ENCODE assay signal across 7 mouse cellular contexts in the genomic region with DNA sequence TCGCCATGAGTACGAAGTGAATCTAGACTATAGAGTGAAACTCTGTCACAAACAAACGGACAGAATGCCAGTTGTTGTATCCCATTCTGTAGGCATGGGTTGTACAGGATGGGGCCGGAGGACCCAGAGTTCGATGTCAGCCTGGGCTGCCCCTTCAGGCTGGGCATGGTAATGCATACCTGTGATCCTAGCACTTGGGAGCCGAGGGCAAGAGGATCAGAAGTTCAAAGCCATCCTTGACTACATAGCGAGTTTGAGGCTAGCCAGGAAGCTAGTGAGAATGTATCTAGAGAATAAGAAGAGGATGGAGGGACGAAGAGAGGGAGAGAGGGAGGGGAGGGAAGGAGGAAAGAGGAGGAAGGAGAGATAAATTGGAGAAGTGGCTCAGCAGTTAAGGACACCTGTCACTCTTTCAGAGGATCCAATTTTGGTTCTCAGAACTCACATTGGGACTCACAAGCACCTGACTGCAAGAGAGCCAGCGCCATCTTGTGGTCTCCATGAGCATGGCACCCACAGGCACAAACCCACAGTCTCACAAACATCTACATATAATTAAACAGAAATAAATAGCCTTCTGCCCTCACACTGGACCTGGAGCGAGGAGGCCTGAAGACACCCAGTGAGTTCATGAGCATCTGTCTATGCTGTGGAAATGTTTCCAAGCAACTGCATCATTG. TPM values are rescaled to one million over a fixed set of nuclear protein-coding genes. Genes with fewer than 3 reads are reported as not detected.
DNase-seq lines count a peak whose midpoint lies in the region; ATAC-seq and TF ChIP-seq lines count a peak whose summit lies in the region.

No protein-coding gene starts in this region.

- CTCF ChIA-PET in Patski (lab: Charles Lee): interaction anchor here (1.1 to 2.3 kb wide), 7 partner anchors 36 to 89 kb away, joined by 3 to 7 read pairs (median 4); no protein-coding TSS in a partner anchor

- ATAC-seq in midbrain, embryonic 13.5 days: no peak
- no peak for ATAC-seq in Patski

- H3K4me1 ChIP-seq in midbrain, embryonic 10.5 days: no peaks in the 10 kb centered on the region
- H3K4me1 ChIP-seq in midbrain, embryonic 13.5 days (replicated peaks): no peaks in the 10 kb centered on the region

- no peak overlapping the region for H3K9ac ChIP-seq in midbrain, embryonic 13.5 days (replicated peaks)

- H3K4me3 ChIP-seq in midbrain, embryonic 10.5 days: no peak overlapping the region
- H3K4me3 ChIP-seq in midbrain, embryonic 13.5 days (replicated peaks): no peak overlapping the region

- 0 out of 2 replicates have a peak, but pooled peaks cover 5% of the 10 kb centered on the region for H3K9me3 ChIP-seq in midbrain, embryonic 10.5 days (replicated peaks)
- H3K9me3 ChIP-seq in midbrain, embryonic 13.5 days: no peaks in the 10 kb centered on the region; the same call in 1 of the 2 replicates

- H3K36me3 ChIP-seq in midbrain, embryonic 10.5 days: no peaks in the 10 kb centered on the region
- no peaks in the 10 kb centered on the region for H3K36me3 ChIP-seq in midbrain, embryonic 13.5 days

- no peak overlapping the region for H3K27ac ChIP-seq in midbrain, embryonic 10.5 days (replicated peaks)
- H3K27ac ChIP-seq in midbrain, embryonic 13.5 days: no peak overlapping the region

- no peak overlapping the region for H3K4me2 ChIP-seq in midbrain, embryonic 13.5 days (replicated peaks)

- POLR2A ChIA-PET in Patski (lab: Charles Lee): interaction anchor here (0.6 kb wide), 1 partner anchor 939 kb away, joined by 3 read pairs; no protein-coding TSS in a partner anchor

- in situ Hi-C loops in Patski (cut with MboI; ENCODE audit: low pct_unique_long_range_greater_than_20kb): loop anchor here (5.0 kb wide), 2 partner anchors 50 to 80 kb away; no protein-coding TSS in a partner anchor

- H3K27me3 ChIP-seq in midbrain, embryonic 10.5 days (ENCODE audit: low read depth, poor library complexity, severe bottlenecking): no peaks in the 10 kb centered on the region
- no peaks in the 10 kb centered on the region for H3K27me3 ChIP-seq in midbrain, embryonic 13.5 days
- no peaks in the 10 kb centered on the region for H3K27me3 ChIP-seq in Patski

- WGBS in midbrain, embryonic 10.5 days: 66% methylated on average over 10 of the region's 10 CpGs
- WGBS in midbrain, embryonic 13.5 days: 62% methylated on average over 10 of the region's 10 CpGs

- peak; percentile 97 for TF ChIP-seq CTCF in Patski (IDR thresholded peaks at IDR 0.05)

- peak; percentile 57 for DNase-seq in midbrain, embryonic 10.5 days (ENCODE audit: low spot score)
- no peak for DNase-seq in Patski (ENCODE audit: low read depth, low spot score)
- DNase-seq in cerebellum, adult 18-20 months: peak; percentile 45 to 70
- peak; percentile 59 to 66 for DNase-seq in gastrocnemius, adult 8-10 months (ENCODE audit: low spot score in 2 of 2)
- peak; percentile 35 to 53 for DNase-seq in lung, adult 18-20 months
- DNase-seq in spleen, postnatal 14 days (ENCODE audit: low spot score in 2 of 2): peak; percentile 39 to 64

RNA-seq across cellular contexts. Expression of gene Chst3, which starts 18.6 kb away (rescaled TPM):
- 2.0 and 2.5 TPM in 2 replicates for polyA plus RNA-seq in midbrain, embryonic 10.5 days (2016; fragmentation: Nextera tagmentation; extraction: Ambion mirVana)
- 1.3 and 1.7 TPM in 2 replicates for polyA plus RNA-seq in midbrain, embryonic 13.5 days (2015; fragmentation: Nextera tagmentation; extraction: Ambion mirVana)
- polyA plus RNA-seq in Patski (2021): 3.0 TPM
- under 1 TPM; 0.22 to 0.45 (median 0.32) TPM for total RNA-seq in gastrocnemius, adult 8-10 months (2022)

RNA-seq across cellular contexts. Expression of gene Psap, which starts 39.8 kb away (rescaled TPM):
- polyA plus RNA-seq in midbrain, embryonic 10.5 days (2016; fragmentation: Nextera tagmentation; extraction: Ambion mirVana): 52.0 and 69.2 TPM in 2 replicates
- polyA plus RNA-seq in midbrain, embryonic 13.5 days (2015; fragmentation: Nextera tagmentation; extraction: Ambion mirVana): 126 and 154 TPM in 2 replicates
- 1,741 TPM for polyA plus RNA-seq in Patski (2021)
- 100 to 1,000 TPM; 813 to 866 (median 853) TPM for total RNA-seq in gastrocnemius, adult 8-10 months (2022)

Comparison
In these comparisons a context has a peak if more than half of its experiments do, and no peak if none do; other contexts are left out.
1. RNA of gene Psap, which starts 39.8 kb away (polyA plus RNA-seq): 1,741 TPM in Patski (single experiment); 126 to 154 TPM in midbrain, embryonic 13.5 days and 52.0 to 69.2 TPM in midbrain, embryonic 10.5 days; every median in the first group is over 10 times any median in the second.